ENCODE assay signal across 16 mouse cellular contexts in genomic region chr16:52980995-52981394, GRCm38 (mm10).
"Had no signal": no experiment of that assay in that cellular context is flagged by ENCODE, and none has a peak within 500 bp of the region (broad histone marks: within the 10 kb centered on the region; RNA-seq: fewer than 3 reads in every experiment).

No protein-coding gene starts in this region.

- H3K27ac ChIP-seq: neural tube, embryonic 13.5 days; neural tube, embryonic 15.5 days; stomach, embryonic 15.5 days; stomach, postnatal 0 days had no signal

- H3K36me3 ChIP-seq: neural tube, embryonic 13.5 days; neural tube, embryonic 15.5 days; stomach, embryonic 15.5 days had no signal

- DNase-seq: retina, postnatal 1 day; right cerebral cortex, adult 18-20 months; right cerebral cortex, postnatal 14 days; right cerebral cortex, postnatal 25 days; right cerebral cortex, postnatal 4 days; spleen, adult 18-20 months; thymus, adult 18-20 months; thymus, adult 2 months; thymus, postnatal 14 days; thymus, postnatal 25 days; thymus, postnatal 36 days; thymus, postnatal 4 days had no signal

- H3K9me3 ChIP-seq: neural tube, embryonic 13.5 days; neural tube, embryonic 15.5 days; stomach, embryonic 15.5 days had no signal

- H3K4me3 ChIP-seq: neural tube, embryonic 13.5 days; neural tube, embryonic 15.5 days; stomach, embryonic 15.5 days had no signal

- H3K27me3 ChIP-seq: neural tube, embryonic 13.5 days; neural tube, embryonic 15.5 days; stomach, embryonic 15.5 days had no signal

- H3K4me1 ChIP-seq: neural tube, embryonic 13.5 days; neural tube, embryonic 15.5 days; stomach, embryonic 15.5 days had no signal

- H3K9ac ChIP-seq: neural tube, embryonic 13.5 days; neural tube, embryonic 15.5 days; stomach, embryonic 15.5 days had no signal
